Mouse (Mus musculus) mesoderm, embryonic 11.5 days (tissue): Measurements from ENCODE around the gene Gm49395.

Experiments used
- DNase-seq: peaks from one replicate; pipeline ENCODE4 v3.0.0-alpha.2; 2012; ENCODE audit warnings: low read depth, low spot score

Gene Gm49395

GRCm38 (mm10) chr13:115101355-115102191, at the start of gene Gm49395, which contains the start of gene Itga1:
Gm49395 (minus strand) TSS chr13:115101921.
Itga1 (minus strand) TSS chr13:115101964.
- DNase-seq = peak; percentile 73

GRCm38 (mm10) chr13:115150602-115151001, 48.9 kb upstream of the Gm49395 start:
- no peak for DNase-seq

GRCm38 (mm10) chr13:115149849-115150248, 48.1 kb upstream of the Gm49395 start:
- DNase-seq = no peak

GRCm38 (mm10) chr13:115143575-115143974, 41.9 kb upstream of the Gm49395 start:
- DNase-seq = no peak

DNA sequence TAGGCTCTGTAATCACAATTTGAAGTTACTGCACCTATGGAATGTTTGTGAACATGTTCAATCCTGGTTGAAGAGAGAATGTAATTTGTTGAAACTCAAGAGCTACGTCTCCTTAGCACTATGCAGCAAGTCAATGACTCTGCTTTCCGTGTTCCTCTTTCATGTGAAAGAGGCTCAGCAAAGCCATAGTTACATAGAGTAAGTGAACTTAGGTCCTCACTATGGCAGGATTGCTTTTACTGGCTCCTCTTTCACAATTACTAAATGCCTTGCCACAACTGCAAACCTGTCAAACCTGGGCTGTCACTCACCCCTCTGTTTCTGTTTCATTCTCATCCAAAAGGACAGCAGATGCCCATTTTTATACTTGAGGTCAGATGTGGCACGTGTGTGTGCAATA, 40.3 kb upstream of the Gm49395 start:
- DNase-seq = no peak

DNA sequence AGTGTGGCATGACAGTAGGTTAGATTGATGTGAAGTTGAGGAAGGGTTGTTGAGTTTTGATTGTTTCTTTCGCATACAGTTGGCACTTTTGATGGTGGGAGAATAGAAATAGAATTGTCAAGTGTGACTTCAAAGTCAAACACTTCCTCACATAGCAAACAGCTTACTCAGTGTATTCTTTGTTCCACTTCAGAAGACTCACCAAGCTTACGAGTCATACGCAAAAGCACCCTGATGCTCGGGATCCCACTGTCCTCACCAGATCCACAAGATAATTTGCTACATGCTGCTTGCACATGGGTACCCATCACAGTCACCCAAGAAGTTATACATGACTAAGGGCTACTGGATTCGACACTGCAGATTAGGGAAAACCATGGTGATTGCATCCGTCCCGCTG, 36.8 kb upstream of the Gm49395 start:
- DNase-seq = no peak

- DNase-seq = no peak
Observed at GRCm38 (mm10) chr13:115136761-115137160, 35.0 kb upstream of the Gm49395 start.

- peak; percentile 1 for DNase-seq
Observed at GRCm38 (mm10) chr13:115132435-115132834, 30.7 kb upstream of the Gm49395 start.

- no peak for DNase-seq
Observed at GRCm38 (mm10) chr13:115131381-115131780, 29.7 kb upstream of the Gm49395 start.

DNA sequence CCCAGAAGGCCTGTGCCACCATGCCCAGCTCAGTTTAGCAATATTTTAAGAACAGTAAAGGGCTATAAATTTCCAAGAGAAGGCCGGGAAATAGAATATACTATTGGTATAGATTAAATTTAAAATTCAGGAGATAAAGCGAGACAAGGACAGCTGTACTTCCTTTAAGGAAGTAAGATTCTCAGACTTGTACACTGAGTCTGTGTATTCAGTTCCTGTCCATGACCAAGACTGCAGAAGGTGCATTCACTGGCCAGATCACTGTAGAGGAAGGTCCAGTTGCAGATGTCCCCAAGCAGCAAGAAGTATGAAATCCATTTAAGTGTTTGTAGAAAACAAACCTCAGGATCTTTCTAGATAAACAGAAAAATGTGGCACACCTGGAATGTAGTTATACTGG, 28.3 kb upstream of the Gm49395 start:
- no peak for DNase-seq

DNA sequence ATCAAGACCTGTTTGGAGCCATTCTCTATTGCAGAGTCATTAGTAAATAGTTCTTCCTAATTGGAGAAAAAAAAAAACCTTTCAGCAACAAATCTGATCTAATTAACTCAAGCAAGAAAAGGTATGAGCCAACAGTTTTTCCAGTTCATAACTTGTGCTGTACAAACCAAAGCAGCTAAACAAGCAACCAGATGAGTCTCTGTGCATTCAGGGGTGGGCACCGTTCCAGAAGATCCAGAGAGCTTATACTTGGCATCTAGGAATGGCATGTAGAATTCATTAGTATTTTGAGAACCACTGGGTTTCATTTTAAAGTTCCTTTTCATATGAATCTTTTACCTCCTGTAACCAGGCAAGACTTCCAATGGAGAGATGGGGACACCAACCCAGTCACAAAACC, 26.1 kb upstream of the Gm49395 start:
- no peak for DNase-seq

- no peak for DNase-seq
Observed at GRCm38 (mm10) chr13:115126534-115126933, 24.8 kb upstream of the Gm49395 start.

- DNase-seq = no peak
Observed at GRCm38 (mm10) chr13:115125130-115125529, 23.4 kb upstream of the Gm49395 start.

GRCm38 (mm10) chr13:115124521-115124920, 22.8 kb upstream of the Gm49395 start:
- no peak for DNase-seq

DNA sequence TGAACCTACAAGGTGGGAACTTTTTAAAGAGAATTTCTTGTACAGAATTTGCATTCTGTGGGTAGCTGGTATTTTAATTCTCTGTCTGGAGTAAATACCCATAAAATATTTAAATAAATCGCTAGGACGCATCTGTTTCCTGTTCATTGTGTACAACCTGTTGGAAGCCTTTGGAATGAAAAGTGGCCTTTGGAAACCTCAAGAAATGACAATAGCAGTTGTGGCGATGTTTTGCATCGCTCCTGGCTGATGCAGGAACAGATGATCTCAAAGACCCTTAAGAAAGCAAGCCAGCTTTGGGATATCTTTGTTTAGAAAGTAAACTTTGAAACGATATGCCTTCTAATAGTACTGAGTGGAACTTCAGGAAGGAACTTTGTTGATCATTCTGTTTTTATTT, 17.0 kb upstream of the Gm49395 start:
- DNase-seq = no peak

GRCm38 (mm10) chr13:115118195-115118594, 16.5 kb upstream of the Gm49395 start:
- no peak for DNase-seq

DNA sequence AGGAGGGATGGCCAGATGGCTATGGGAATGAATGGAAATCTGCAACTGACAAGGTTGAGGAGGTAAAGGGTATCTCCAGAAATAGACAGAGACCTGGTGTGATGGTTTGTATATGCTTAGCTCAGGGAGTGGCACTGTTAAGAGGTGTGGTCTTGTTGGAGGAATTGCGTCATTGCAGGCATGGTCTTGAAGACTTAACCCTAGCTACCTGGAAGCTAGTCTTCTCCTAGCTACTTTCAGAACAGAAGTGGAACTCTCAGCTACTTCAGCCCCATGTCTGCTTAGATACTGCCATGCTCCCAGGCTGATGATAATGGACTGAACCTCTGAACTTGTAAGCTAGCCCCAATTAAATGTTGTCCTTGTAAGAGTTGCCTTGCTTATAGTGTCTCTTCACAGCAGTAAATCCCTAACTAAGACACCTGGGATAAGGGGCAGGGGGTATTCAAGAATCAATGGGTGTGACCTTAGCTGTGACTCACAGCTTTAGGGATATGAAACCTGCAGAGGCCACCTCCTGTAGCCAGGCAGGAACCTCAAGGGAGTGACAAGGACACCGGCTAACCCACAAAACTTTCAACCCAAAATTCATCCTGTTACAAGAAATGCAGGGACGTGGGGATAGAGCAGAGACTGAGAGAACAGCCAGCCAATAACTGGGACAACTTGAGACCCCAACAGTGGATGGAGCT, 15.4 kb upstream of the Gm49395 start:
- DNase-seq = no peak

- no peak for DNase-seq
Observed at GRCm38 (mm10) chr13:115109628-115110027, 7.9 kb upstream of the Gm49395 start.

GRCm38 (mm10) chr13:115107436-115107835, 5.7 kb upstream of the Gm49395 start:
- DNase-seq = no peak

- no peak for DNase-seq
Observed at GRCm38 (mm10) chr13:115106183-115106582, 4.5 kb upstream of the Gm49395 start.

GRCm38 (mm10) chr13:115102754-115103153, 1.0 kb upstream of the Gm49395 start:
- no peak for DNase-seq

DNA sequence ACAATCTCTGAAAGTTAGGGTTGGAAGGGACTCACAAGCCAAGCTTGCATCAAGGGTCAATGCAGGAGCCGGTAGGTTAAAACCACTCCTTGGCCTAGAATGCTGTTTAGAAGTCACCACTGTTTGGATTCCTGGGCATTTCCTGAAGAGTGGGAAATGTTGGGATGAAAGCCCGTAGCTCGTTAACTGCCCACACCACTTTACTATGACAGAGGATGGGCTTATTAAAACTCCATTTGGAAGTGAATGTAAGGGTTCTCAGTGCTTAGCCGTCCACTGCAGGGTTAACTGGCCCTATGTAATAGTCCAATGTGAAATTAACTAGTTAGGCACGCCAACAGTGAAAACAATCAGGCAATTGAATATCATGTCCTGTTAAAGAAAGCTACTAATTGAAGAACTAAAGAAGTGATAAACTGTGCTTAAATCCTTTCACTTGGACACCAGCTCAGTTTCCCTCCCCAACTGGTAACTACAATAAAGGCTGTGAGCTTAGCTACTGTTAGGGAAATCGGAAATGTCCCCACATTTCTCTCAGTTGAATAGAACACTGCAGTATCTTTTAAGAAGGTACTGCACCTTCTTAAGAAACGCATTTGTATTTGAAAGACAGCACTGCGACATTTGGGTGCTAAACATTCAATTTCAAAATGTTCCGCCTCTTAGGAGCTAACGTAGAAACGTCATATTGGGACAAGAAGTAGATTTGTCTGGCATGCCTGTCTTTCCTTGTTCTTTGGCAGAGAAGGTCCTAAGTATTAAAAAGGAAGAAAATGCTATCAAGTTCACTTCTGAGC, 1.1 kb downstream of the Gm49395 start:
- no peak for DNase-seq
